Mouse (Mus musculus) embryonic fibroblast, embryonic 13.5 days (primary cell): ENCODE measurements around the gene Serpinf1.

Source experiments
- CTCF ChIP-seq: IDR thresholded peaks from 2 replicates; pipeline ENCODE4 v1.5.1; 2011; ENCODE audit warnings: mild to moderate bottlenecking, control low read depth, low read length, moderate library complexity, borderline replicate concordance; ENCODE audit not compliant: insufficient read depth
- POLR2A ChIP-seq: IDR thresholded peaks from 2 replicates; pipeline ENCODE4 v1.6.1; 2011; ENCODE audit warnings: low read depth, mild to moderate bottlenecking, control low read depth, low read length, moderate library complexity

DNA sequence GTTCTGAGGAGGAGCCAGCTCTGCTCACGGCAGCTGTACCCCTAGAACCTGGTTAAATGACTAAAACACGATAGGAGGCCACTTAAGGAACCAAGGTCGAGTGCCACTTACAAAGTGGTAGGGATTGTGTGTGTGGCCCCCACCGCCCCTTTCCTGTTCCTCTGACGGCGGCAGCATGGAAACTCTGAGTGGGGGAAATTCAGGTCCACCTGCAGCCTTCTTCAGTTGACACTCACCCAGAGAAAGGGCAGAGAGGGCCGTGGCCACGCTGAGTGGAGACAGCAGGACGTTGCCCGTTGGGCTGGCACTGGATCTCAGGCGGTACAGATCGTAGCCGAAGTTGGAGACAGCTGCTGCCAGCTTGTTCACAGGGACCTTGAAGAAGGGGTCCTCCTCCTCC is 6.5 kb downstream of the Serpinf1 start:
- no peak for TF ChIP-seq CTCF
- no peak for TF ChIP-seq POLR2A
